Mouse (Mus musculus) myocyte (in vitro differentiated cells): Measurements from ENCODE around the gene Arid4a.

Experiments used
- E2F4 ChIP-seq: IDR thresholded peaks from one replicate; pipeline ENCODE4 v1.6.1; 2011; ENCODE audit warnings: mild to moderate bottlenecking, control low read depth, moderate library complexity; ENCODE audit not compliant: insufficient read depth
- MAX ChIP-seq: IDR thresholded peaks from one replicate; pipeline ENCODE4 v1.6.1; 2011; ENCODE audit warnings: low read depth, mild to moderate bottlenecking, control low read depth
- MYOD1 ChIP-seq, 3 experiments: IDR thresholded peaks; one replicate each; pipeline ENCODE4 v1.6.1; 2011; ENCODE audit warnings: control low read depth in 2 of 3, low read depth in 2 of 3, mild to moderate bottlenecking in 2 of 3, moderate library complexity in 1 of 3; ENCODE audit not compliant: insufficient read length in 2 of 3, control insufficient read depth in 1 of 3
- MYOG ChIP-seq, 3 experiments: IDR thresholded peaks; one replicate each; pipeline ENCODE4 v1.6.1; 2011; ENCODE audit warnings: control low read depth in 2 of 3, low read depth in 2 of 3, mild to moderate bottlenecking in 2 of 3; ENCODE audit not compliant: insufficient read length in 2 of 3, control insufficient read depth in 1 of 3, insufficient read depth in 1 of 3
- POLR2A ChIP-seq: IDR thresholded peaks from one replicate; pipeline ENCODE4 v1.6.1; 2011; ENCODE audit warnings: low read depth, mild to moderate bottlenecking, control low read depth, moderate library complexity; ENCODE audit not compliant: insufficient read length
- REST ChIP-seq: IDR thresholded peaks from one replicate; pipeline ENCODE4 v1.6.1; 2011; ENCODE audit warnings: mild to moderate bottlenecking, control low read depth, moderate library complexity; ENCODE audit not compliant: insufficient read depth, insufficient read length
- TCF12 ChIP-seq: IDR thresholded peaks from one replicate; pipeline ENCODE4 v1.6.1; 2011; ENCODE audit warnings: mild to moderate bottlenecking, control low read depth; ENCODE audit not compliant: poor library complexity, insufficient read depth, severe bottlenecking
- USF1 ChIP-seq: IDR thresholded peaks from one replicate; pipeline ENCODE4 v1.6.1; 2011; ENCODE audit warnings: low read depth, mild to moderate bottlenecking, control low read depth, moderate library complexity

- TF ChIP-seq MAX: no peak
- TF ChIP-seq POLR2A: no peak
- TF ChIP-seq USF1: no peak
- no peak for TF ChIP-seq MYOD1 (IDR thresholded peaks at IDR 0.05; ENCODE audit: control insufficient read depth in 1 of 3, insufficient read length in 2 of 3, low read depth in 2 of 3)
- TF ChIP-seq TCF12: no peak
- TF ChIP-seq E2F4: no peak
- no peak for TF ChIP-seq MYOG (IDR thresholded peaks at IDR 0.05; ENCODE audit: control insufficient read depth in 1 of 3, insufficient read depth in 1 of 3, insufficient read length in 2 of 3, low read depth in 2 of 3)
- no peak for TF ChIP-seq REST
Measured at GRCm38 (mm10) chr12:71147641-71148040, 131.9 kb downstream of the Arid4a start.
